Mouse (Mus musculus): ENCODE results near the gene Adam10. TPM values are rescaled to one million over a fixed set of nuclear protein-coding genes. Genes with fewer than 3 reads are reported as not detected.

The Adam10 gene
- 36.8 and 50.8 TPM in 2 replicates for polyA plus RNA-seq (2011; ENCODE audit: insufficient read depth, insufficient read length, low replicate concordance, missing spikeins)

- Histone ChIP-seq H3K4me1 (ENCODE audit: control insufficient read depth, insufficient read depth, low read length) (peaks cover 1% of the 10 kb centered on the region; the same call in 1 of the 2 replicates), H3K4me3 (replicated peaks; ENCODE audit: control insufficient read depth, low read depth, low read length) (peak within 1 kb of the TSS; percentile 97), H3K27ac (ENCODE audit: control insufficient read depth, insufficient read depth, low read depth, low read length, poor library complexity) (peak within 1 kb of the TSS; percentile 99)
- WGBS: under 1% methylated on average over 47 of the region's 48 CpGs
- no peak for TF ChIP-seq CTCF (IDR thresholded peaks at IDR 0.05; ENCODE audit: control insufficient read depth, insufficient read depth, low read length)
- TF ChIP-seq POLR2A (IDR thresholded peaks at IDR 0.05; ENCODE audit: borderline replicate concordance, control insufficient read depth, low read depth, low read length): peak; percentile 99
These were observed at the start of gene Adam10 for GRCm38 (mm10) chr9:70678682-70679131. Gene Adam10, plus strand, starts transcription at chr9:70678997.

GRCm38 (mm10) chr9:70629711-70630110, 49.1 kb upstream of the Adam10 start:
- Histone ChIP-seq H3K4me1 (ENCODE audit: control insufficient read depth, insufficient read depth, low read length) (no peaks in the 10 kb centered on the region), H3K4me3 (replicated peaks; ENCODE audit: control insufficient read depth, low read depth, low read length) (no peak overlapping the region), H3K27ac (ENCODE audit: control insufficient read depth, insufficient read depth, low read depth, low read length, poor library complexity) (no peak overlapping the region)
- TF ChIP-seq POLR2A (IDR thresholded peaks at IDR 0.05; ENCODE audit: borderline replicate concordance, control insufficient read depth, low read depth, low read length) (no peak), CTCF (IDR thresholded peaks at IDR 0.05; ENCODE audit: control insufficient read depth, insufficient read depth, low read length) (no peak)
- WGBS: 100% methylated on average over 2 of the region's 2 CpGs

- 54% methylated on average over 5 of the region's 5 CpGs for WGBS
- Histone ChIP-seq H3K27ac (ENCODE audit: control insufficient read depth, insufficient read depth, low read depth, low read length, poor library complexity) (no peak overlapping the region), H3K4me1 (ENCODE audit: control insufficient read depth, insufficient read depth, low read length) (no peaks in the 10 kb centered on the region), H3K4me3 (replicated peaks; ENCODE audit: control insufficient read depth, low read depth, low read length) (no peak overlapping the region)
- TF ChIP-seq POLR2A (IDR thresholded peaks at IDR 0.05; ENCODE audit: borderline replicate concordance, control insufficient read depth, low read depth, low read length) (no peak), CTCF (IDR thresholded peaks at IDR 0.05; ENCODE audit: control insufficient read depth, insufficient read depth, low read length) (no peak)
These were observed 47.1 kb upstream of the Adam10 start for GRCm38 (mm10) chr9:70631665-70632064.

- no peak overlapping the region for H3K4me3 ChIP-seq (replicated peaks; ENCODE audit: control insufficient read depth, low read depth, low read length)
- TF ChIP-seq CTCF (IDR thresholded peaks at IDR 0.05; ENCODE audit: control insufficient read depth, insufficient read depth, low read length): no peak
- TF ChIP-seq POLR2A (IDR thresholded peaks at IDR 0.05; ENCODE audit: borderline replicate concordance, control insufficient read depth, low read depth, low read length): no peak
- WGBS: 91% methylated on average over 2 of the region's 2 CpGs
- H3K4me1 ChIP-seq (ENCODE audit: control insufficient read depth, insufficient read depth, low read length): no peaks in the 10 kb centered on the region
- H3K27ac ChIP-seq (ENCODE audit: control insufficient read depth, insufficient read depth, low read depth, low read length, poor library complexity): no peak overlapping the region
These were observed 42.0 kb upstream of the Adam10 start for GRCm38 (mm10) chr9:70636748-70637147.

- WGBS: 52% methylated on average over 2 of the region's 2 CpGs
- H3K4me1 ChIP-seq (ENCODE audit: control insufficient read depth, insufficient read depth, low read length): peaks cover 2% of the 10 kb centered on the region
- no peak overlapping the region for H3K27ac ChIP-seq (ENCODE audit: control insufficient read depth, insufficient read depth, low read depth, low read length, poor library complexity)
- TF ChIP-seq POLR2A (IDR thresholded peaks at IDR 0.05; ENCODE audit: borderline replicate concordance, control insufficient read depth, low read depth, low read length) (no peak), CTCF (IDR thresholded peaks at IDR 0.05; ENCODE audit: control insufficient read depth, insufficient read depth, low read length) (no peak)
- no peak overlapping the region for H3K4me3 ChIP-seq (replicated peaks; ENCODE audit: control insufficient read depth, low read depth, low read length)
These were observed 28.5 kb upstream of the Adam10 start for GRCm38 (mm10) chr9:70650260-70650659.

GRCm38 (mm10) chr9:70650994-70651393, 27.8 kb upstream of the Adam10 start:
- no peak overlapping the region for H3K4me3 ChIP-seq (replicated peaks; ENCODE audit: control insufficient read depth, low read depth, low read length)
- peaks cover 2% of the 10 kb centered on the region for H3K4me1 ChIP-seq (ENCODE audit: control insufficient read depth, insufficient read depth, low read length)
- no peak overlapping the region for H3K27ac ChIP-seq (ENCODE audit: control insufficient read depth, insufficient read depth, low read depth, low read length, poor library complexity)
- TF ChIP-seq CTCF (IDR thresholded peaks at IDR 0.05; ENCODE audit: control insufficient read depth, insufficient read depth, low read length) (no peak), POLR2A (IDR thresholded peaks at IDR 0.05; ENCODE audit: borderline replicate concordance, control insufficient read depth, low read depth, low read length) (no peak)
- WGBS: 78% methylated on average over 1 of the region's 1 CpGs

- 80% methylated on average over 2 of the region's 2 CpGs for WGBS
- no peak overlapping the region for H3K27ac ChIP-seq (ENCODE audit: control insufficient read depth, insufficient read depth, low read depth, low read length, poor library complexity)
- no peak overlapping the region for H3K4me3 ChIP-seq (replicated peaks; ENCODE audit: control insufficient read depth, low read depth, low read length)
- H3K4me1 ChIP-seq (ENCODE audit: control insufficient read depth, insufficient read depth, low read length): peaks cover 2% of the 10 kb centered on the region
- no peak for TF ChIP-seq CTCF (IDR thresholded peaks at IDR 0.05; ENCODE audit: control insufficient read depth, insufficient read depth, low read length)
- TF ChIP-seq POLR2A (IDR thresholded peaks at IDR 0.05; ENCODE audit: borderline replicate concordance, control insufficient read depth, low read depth, low read length): no peak
These were observed 26.6 kb upstream of the Adam10 start for GRCm38 (mm10) chr9:70652221-70652620.

- H3K4me3 ChIP-seq (replicated peaks; ENCODE audit: control insufficient read depth, low read depth, low read length): no peak overlapping the region
- peaks cover 2% of the 10 kb centered on the region for H3K4me1 ChIP-seq (ENCODE audit: control insufficient read depth, insufficient read depth, low read length)
- TF ChIP-seq CTCF (IDR thresholded peaks at IDR 0.05; ENCODE audit: control insufficient read depth, insufficient read depth, low read length) (no peak), POLR2A (IDR thresholded peaks at IDR 0.05; ENCODE audit: borderline replicate concordance, control insufficient read depth, low read depth, low read length) (no peak)
- WGBS: 78% methylated on average over 2 of the region's 2 CpGs
- H3K27ac ChIP-seq (ENCODE audit: control insufficient read depth, insufficient read depth, low read depth, low read length, poor library complexity): no peak overlapping the region
These were observed 24.9 kb upstream of the Adam10 start for GRCm38 (mm10) chr9:70653875-70654274.

GRCm38 (mm10) chr9:70654496-70654895, 24.3 kb upstream of the Adam10 start:
- WGBS: 79% methylated on average over 4 of the region's 4 CpGs
- Histone ChIP-seq H3K4me1 (ENCODE audit: control insufficient read depth, insufficient read depth, low read length) (peaks cover 2% of the 10 kb centered on the region), H3K27ac (ENCODE audit: control insufficient read depth, insufficient read depth, low read depth, low read length, poor library complexity) (no peak overlapping the region), H3K4me3 (replicated peaks; ENCODE audit: control insufficient read depth, low read depth, low read length) (peak overlapping the region; percentile 25)
- TF ChIP-seq CTCF (IDR thresholded peaks at IDR 0.05; ENCODE audit: control insufficient read depth, insufficient read depth, low read length) (no peak), POLR2A (IDR thresholded peaks at IDR 0.05; ENCODE audit: borderline replicate concordance, control insufficient read depth, low read depth, low read length) (no peak)

Data from bone marrow, adult 2 months (tissue).